Mouse (Mus musculus): ENCODE measurements around the gene Olfr1425. TPM values are rescaled to one million over a fixed set of nuclear protein-coding genes. Genes with fewer than 3 reads are reported as not detected.
"Not testable (repeated sequence)": the region's sequence is repeated elsewhere in the genome, so short reads cannot be mapped to it uniquely, and the experiment has no call there.

The Olfr1425 gene
- polyA plus RNA-seq (2014; fragmentation: Nextera tagmentation; extraction: Ambion mirVana) = not detected in 2 replicates

- not testable (repeated sequence) for H3K4me3 ChIP-seq (ENCODE audit: low read depth, low read length); H3K36me3 ChIP-seq (ENCODE audit: control insufficient read depth, insufficient read depth, low read length); H3K27me3 ChIP-seq (replicated peaks; ENCODE audit: control insufficient read depth, insufficient read depth, low read length); DNase-seq (ENCODE audit: low spot score); H3K9me3 ChIP-seq (ENCODE audit: control insufficient read depth, low read length); H3K9ac ChIP-seq (ENCODE audit: low read length); ATAC-seq (replicated peaks; ENCODE audit: low FRiP score, low TSS enrichment, low read depth); H3K4me2 ChIP-seq (ENCODE audit: low read length); H3K4me1 ChIP-seq (replicated peaks; ENCODE audit: control insufficient read depth, insufficient read depth, low read length); H3K27ac ChIP-seq (ENCODE audit: low read depth)
- WGBS = 90% methylated on average over 4 of the region's 4 CpGs
These were observed at the start of gene Olfr1425 for GRCm38 (mm10) chr19:12077631-12078030. Olfr1425 (minus strand) TSS chr19:12077731.

DNA sequence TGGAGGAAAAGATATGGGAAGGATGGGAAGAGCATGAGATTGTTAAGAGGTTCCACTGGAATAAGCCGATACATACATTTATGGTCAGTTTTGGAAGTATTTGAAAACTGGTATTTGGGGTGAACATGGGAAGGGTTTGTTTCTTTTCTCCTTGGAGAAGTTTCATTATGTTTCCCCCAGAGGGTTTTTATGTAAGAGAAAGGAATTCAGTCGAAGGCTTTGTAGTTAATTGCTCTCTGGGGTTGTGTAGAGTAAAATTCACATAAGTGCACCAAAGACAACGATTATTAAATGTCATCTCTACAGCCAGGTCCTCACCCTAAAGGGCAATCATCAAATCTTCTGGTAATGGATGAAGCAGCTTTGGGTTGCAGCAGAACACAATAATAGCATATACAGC, 45.6 kb upstream of the Olfr1425 start, which contains the start of gene Olfr76:
TSS of gene Olfr76 (minus strand) at position 101 of the 400 bp plus-strand sequence.
- no peak within 1 kb of the TSS for H3K4me2 ChIP-seq (ENCODE audit: low read length)
- H3K36me3 ChIP-seq (ENCODE audit: control insufficient read depth, insufficient read depth, low read length) = no peaks in the 10 kb centered on the region
- H3K9me3 ChIP-seq (ENCODE audit: control insufficient read depth, low read length) = no peaks in the 10 kb centered on the region
- H3K4me3 ChIP-seq (ENCODE audit: low read depth, low read length) = no peak within 1 kb of the TSS
- no peaks in the 10 kb centered on the region for H3K4me1 ChIP-seq (replicated peaks; ENCODE audit: control insufficient read depth, insufficient read depth, low read length)
- WGBS = 69% methylated on average over 3 of the region's 3 CpGs
- ATAC-seq (replicated peaks; ENCODE audit: low FRiP score, low TSS enrichment, low read depth) (no peak), DNase-seq (ENCODE audit: low spot score) (no peak)
- H3K9ac ChIP-seq (ENCODE audit: low read length) = no peak within 1 kb of the TSS
- H3K27ac ChIP-seq (ENCODE audit: low read depth) = no peak within 1 kb of the TSS
- H3K27me3 ChIP-seq (replicated peaks; ENCODE audit: control insufficient read depth, insufficient read depth, low read length) = no peaks in the 10 kb centered on the region

- Histone ChIP-seq H3K4me1 (replicated peaks; ENCODE audit: control insufficient read depth, insufficient read depth, low read length) (no peaks in the 10 kb centered on the region), H3K27me3 (replicated peaks; ENCODE audit: control insufficient read depth, insufficient read depth, low read length) (no peaks in the 10 kb centered on the region), H3K36me3 (ENCODE audit: control insufficient read depth, insufficient read depth, low read length) (no peaks in the 10 kb centered on the region), H3K27ac (ENCODE audit: low read depth) (no peak overlapping the region), H3K9me3 (ENCODE audit: control insufficient read depth, low read length) (no peaks in the 10 kb centered on the region), H3K4me3 (ENCODE audit: low read depth, low read length) (no peak overlapping the region), H3K9ac (ENCODE audit: low read length) (no peak overlapping the region), H3K4me2 (ENCODE audit: low read length) (no peak overlapping the region)
- no peak for ATAC-seq (replicated peaks; ENCODE audit: low FRiP score, low TSS enrichment, low read depth)
- WGBS = 92% methylated on average over 3 of the region's 3 CpGs
- DNase-seq (ENCODE audit: low spot score) = no peak
These were observed 38.9 kb upstream of the Olfr1425 start for GRCm38 (mm10) chr19:12116464-12116863.

- DNase-seq (ENCODE audit: low spot score) = no peak
- H3K36me3 ChIP-seq (ENCODE audit: control insufficient read depth, insufficient read depth, low read length) = no peaks in the 10 kb centered on the region
- H3K9ac ChIP-seq (ENCODE audit: low read length) = no peak within 1 kb of the TSS
- 76% methylated on average over 1 of the region's 1 CpGs for WGBS
- H3K9me3 ChIP-seq (ENCODE audit: control insufficient read depth, low read length) = no peaks in the 10 kb centered on the region
- H3K27ac ChIP-seq (ENCODE audit: low read depth) = no peak within 1 kb of the TSS
- no peaks in the 10 kb centered on the region for H3K4me1 ChIP-seq (replicated peaks; ENCODE audit: control insufficient read depth, insufficient read depth, low read length)
- no peak within 1 kb of the TSS for H3K4me2 ChIP-seq (ENCODE audit: low read length)
- ATAC-seq (replicated peaks; ENCODE audit: low FRiP score, low TSS enrichment, low read depth) = no peak
- no peak within 1 kb of the TSS for H3K4me3 ChIP-seq (ENCODE audit: low read depth, low read length)
- H3K27me3 ChIP-seq (replicated peaks; ENCODE audit: control insufficient read depth, insufficient read depth, low read length) = no peaks in the 10 kb centered on the region
These were observed 38.3 kb upstream of the Olfr1425 start, which contains the start of gene Olfr1428 for GRCm38 (mm10) chr19:12115797-12116196. Olfr1428 (minus strand) TSS chr19:12115897.

DNA sequence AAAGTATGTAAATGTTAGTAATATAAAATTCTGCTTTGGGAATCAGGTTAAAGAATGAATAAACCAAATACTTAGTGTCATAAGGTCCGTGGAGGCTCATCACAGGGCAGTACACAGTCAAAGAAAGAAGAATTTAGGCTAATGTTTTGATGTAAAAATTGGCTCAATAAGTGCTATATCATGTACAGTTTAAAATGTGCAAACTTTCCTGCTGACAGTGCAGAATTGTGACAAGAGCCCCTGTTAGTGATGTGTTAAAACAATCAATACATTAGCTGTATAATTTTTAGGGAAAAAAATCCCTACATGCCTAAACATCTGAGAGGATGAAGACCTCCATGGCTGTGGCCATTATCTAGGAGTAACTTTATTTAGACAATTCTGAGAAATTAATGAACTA, 36.3 kb upstream of the Olfr1425 start:
- no peak overlapping the region for H3K9ac ChIP-seq (ENCODE audit: low read length)
- no peak for ATAC-seq (replicated peaks; ENCODE audit: low FRiP score, low TSS enrichment, low read depth)
- no peak overlapping the region for H3K4me3 ChIP-seq (ENCODE audit: low read depth, low read length)
- H3K27me3 ChIP-seq (replicated peaks; ENCODE audit: control insufficient read depth, insufficient read depth, low read length) = no peaks in the 10 kb centered on the region
- 50% methylated on average over 1 of the region's 1 CpGs for WGBS
- no peaks in the 10 kb centered on the region for H3K36me3 ChIP-seq (ENCODE audit: control insufficient read depth, insufficient read depth, low read length)
- H3K4me2 ChIP-seq (ENCODE audit: low read length) = no peak overlapping the region
- H3K27ac ChIP-seq (ENCODE audit: low read depth) = no peak overlapping the region
- no peaks in the 10 kb centered on the region for H3K9me3 ChIP-seq (ENCODE audit: control insufficient read depth, low read length)
- no peak for DNase-seq (ENCODE audit: low spot score)
- H3K4me1 ChIP-seq (replicated peaks; ENCODE audit: control insufficient read depth, insufficient read depth, low read length) = no peaks in the 10 kb centered on the region

DNA sequence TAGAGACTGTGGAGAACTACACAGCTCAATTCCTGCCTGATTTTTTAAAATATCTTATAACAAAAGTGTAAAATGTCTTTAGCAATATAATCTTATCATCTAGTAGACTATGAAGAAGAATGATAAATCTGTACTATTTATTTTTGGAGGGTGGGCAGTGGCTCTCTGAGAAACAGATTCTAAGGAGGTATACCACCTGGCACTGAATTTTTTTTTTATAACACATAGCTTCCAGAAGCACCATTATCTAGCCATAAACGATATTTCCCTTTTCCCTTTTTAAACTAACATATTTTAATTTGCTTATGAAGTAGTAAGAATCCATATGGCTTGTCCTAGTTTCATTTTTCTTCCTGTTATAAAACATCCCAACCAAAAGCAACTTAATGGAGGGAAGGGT, 27.0 kb upstream of the Olfr1425 start:
- no peaks in the 10 kb centered on the region for H3K27me3 ChIP-seq (replicated peaks; ENCODE audit: control insufficient read depth, insufficient read depth, low read length)
- H3K27ac ChIP-seq (ENCODE audit: low read depth) = no peak overlapping the region
- H3K36me3 ChIP-seq (ENCODE audit: control insufficient read depth, insufficient read depth, low read length) = no peaks in the 10 kb centered on the region
- DNase-seq (ENCODE audit: low spot score) (no peak), ATAC-seq (replicated peaks; ENCODE audit: low FRiP score, low TSS enrichment, low read depth) (no peak)
- 55% methylated on average over 1 of the region's 1 CpGs for WGBS
- no peak overlapping the region for H3K9ac ChIP-seq (ENCODE audit: low read length)
- H3K4me3 ChIP-seq (ENCODE audit: low read depth, low read length) = no peak overlapping the region
- no peaks in the 10 kb centered on the region for H3K4me1 ChIP-seq (replicated peaks; ENCODE audit: control insufficient read depth, insufficient read depth, low read length)
- no peak overlapping the region for H3K4me2 ChIP-seq (ENCODE audit: low read length)
- no peaks in the 10 kb centered on the region for H3K9me3 ChIP-seq (ENCODE audit: control insufficient read depth, low read length)

DNA sequence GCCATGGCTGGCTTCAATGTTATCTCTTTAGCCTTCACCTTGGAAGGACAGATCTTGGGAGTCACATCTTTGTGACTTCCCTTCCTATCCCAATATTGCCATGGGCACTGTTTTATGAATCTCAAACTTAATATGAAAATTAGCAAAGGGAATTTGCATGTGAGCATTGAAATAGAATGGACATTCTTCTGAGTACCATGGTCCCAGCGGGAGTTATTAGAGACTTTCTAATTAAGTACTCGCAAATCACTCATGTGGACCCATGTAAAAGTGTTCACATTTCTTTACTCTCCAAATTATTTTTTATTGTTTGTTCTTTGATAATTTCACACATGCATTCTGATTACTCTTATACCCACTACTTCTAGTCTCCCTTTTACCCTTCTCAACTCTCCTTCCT, 25.7 kb upstream of the Olfr1425 start, which contains the start of gene Olfr1427:
TSS of gene Olfr1427 (minus strand) at position 101 of the 400 bp plus-strand sequence.
- 95% methylated on average over 2 of the region's 2 CpGs for WGBS
- H3K27ac ChIP-seq (ENCODE audit: low read depth) = no peak within 1 kb of the TSS
- no peak within 1 kb of the TSS for H3K4me2 ChIP-seq (ENCODE audit: low read length)
- no peaks in the 10 kb centered on the region for H3K36me3 ChIP-seq (ENCODE audit: control insufficient read depth, insufficient read depth, low read length)
- no peaks in the 10 kb centered on the region for H3K27me3 ChIP-seq (replicated peaks; ENCODE audit: control insufficient read depth, insufficient read depth, low read length)
- ATAC-seq (replicated peaks; ENCODE audit: low FRiP score, low TSS enrichment, low read depth) = no peak
- no peak within 1 kb of the TSS for H3K4me3 ChIP-seq (ENCODE audit: low read depth, low read length)
- no peaks in the 10 kb centered on the region for H3K4me1 ChIP-seq (replicated peaks; ENCODE audit: control insufficient read depth, insufficient read depth, low read length)
- no peaks in the 10 kb centered on the region for H3K9me3 ChIP-seq (ENCODE audit: control insufficient read depth, low read length)
- DNase-seq (ENCODE audit: low spot score) = no peak
- no peak within 1 kb of the TSS for H3K9ac ChIP-seq (ENCODE audit: low read length)

DNA sequence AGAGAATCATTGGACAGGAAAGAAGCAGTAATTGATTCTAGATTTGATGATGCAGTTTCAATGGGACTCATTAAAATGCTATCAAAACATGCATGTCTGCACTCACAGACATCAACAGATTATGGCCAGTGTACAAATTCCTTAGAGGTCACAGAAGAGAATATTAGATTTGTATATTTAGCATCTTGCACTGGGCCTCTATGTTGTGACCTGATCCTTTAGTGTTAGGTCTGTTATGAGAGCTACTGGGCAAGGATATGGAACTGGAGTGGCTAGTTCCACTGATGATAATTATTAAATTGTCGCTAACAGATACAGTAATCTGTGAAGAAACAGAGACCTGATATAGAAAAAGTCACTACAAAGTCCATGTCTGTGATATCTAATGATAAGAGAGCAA, 14.4 kb upstream of the Olfr1425 start, which contains the start of gene Olfr1426:
TSS of gene Olfr1426 (minus strand) at position 101 of the 400 bp plus-strand sequence.
- H3K9me3 ChIP-seq (ENCODE audit: control insufficient read depth, low read length) = no peaks in the 10 kb centered on the region
- no peak within 1 kb of the TSS for H3K4me2 ChIP-seq (ENCODE audit: low read length)
- 73% methylated on average over 1 of the region's 1 CpGs for WGBS
- ATAC-seq (replicated peaks; ENCODE audit: low FRiP score, low TSS enrichment, low read depth) = no peak
- H3K36me3 ChIP-seq (ENCODE audit: control insufficient read depth, insufficient read depth, low read length) = no peaks in the 10 kb centered on the region
- H3K27ac ChIP-seq (ENCODE audit: low read depth) = no peak within 1 kb of the TSS
- H3K27me3 ChIP-seq (replicated peaks; ENCODE audit: control insufficient read depth, insufficient read depth, low read length) = no peaks in the 10 kb centered on the region
- H3K4me3 ChIP-seq (ENCODE audit: low read depth, low read length) = no peak within 1 kb of the TSS
- H3K9ac ChIP-seq (ENCODE audit: low read length) = no peak within 1 kb of the TSS
- H3K4me1 ChIP-seq (replicated peaks; ENCODE audit: control insufficient read depth, insufficient read depth, low read length) = no peaks in the 10 kb centered on the region
- DNase-seq (ENCODE audit: low spot score) = no peak

- DNase-seq (ENCODE audit: low spot score); ATAC-seq (replicated peaks; ENCODE audit: low FRiP score, low TSS enrichment, low read depth): not testable (repeated sequence)
These were observed 8.0 kb downstream of the Olfr1425 start for GRCm38 (mm10) chr19:12069546-12069945.

More at GRCm38 (mm10) chr19:12069546-12069945, 8.0 kb downstream of the Olfr1425 start:
- not testable (repeated sequence) for H3K4me3 ChIP-seq (ENCODE audit: low read depth, low read length); H3K4me1 ChIP-seq (replicated peaks; ENCODE audit: control insufficient read depth, insufficient read depth, low read length); H3K9ac ChIP-seq (ENCODE audit: low read length); H3K36me3 ChIP-seq (ENCODE audit: control insufficient read depth, insufficient read depth, low read length); H3K27ac ChIP-seq (ENCODE audit: low read depth); H3K9me3 ChIP-seq (ENCODE audit: control insufficient read depth, low read length); H3K27me3 ChIP-seq (replicated peaks; ENCODE audit: control insufficient read depth, insufficient read depth, low read length); H3K4me2 ChIP-seq (ENCODE audit: low read length)
- 78% methylated on average over 1 of the region's 1 CpGs for WGBS
